Comparison of ENCODE assay signal across 10 mouse cellular contexts in the genomic region with DNA sequence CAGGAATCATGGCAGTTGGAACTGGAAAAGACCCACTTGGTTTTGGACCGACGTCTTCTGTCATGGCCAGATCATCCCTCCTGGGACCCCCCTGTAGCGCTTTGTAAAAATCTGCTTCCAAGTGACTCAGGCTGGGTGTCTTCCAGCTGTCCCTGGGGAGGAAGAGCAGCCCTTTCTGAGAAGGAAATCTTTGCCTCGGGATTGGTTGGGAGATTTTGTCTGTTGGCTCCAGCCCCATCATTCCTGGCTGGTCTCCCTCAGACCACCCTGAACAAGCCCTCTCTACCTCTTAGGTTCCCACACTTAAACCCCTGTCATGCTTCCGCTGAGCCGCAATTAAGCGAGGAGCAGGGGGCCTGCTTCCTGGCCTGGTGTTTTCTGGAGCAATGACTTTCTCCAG.
A peak's percentile ranks its signal among the peaks of the same experiment; 100 is the strongest.
DNase-seq lines count a peak whose midpoint lies in the region; ATAC-seq and TF ChIP-seq lines count a peak whose summit lies in the region.
"Had no signal": no experiment of that assay in that cellular context is flagged by ENCODE, and none has a peak within 500 bp of the region (broad histone marks: within the 10 kb centered on the region; RNA-seq: fewer than 3 reads in every experiment).

No protein-coding gene starts in this region.

- H3K9me3 ChIP-seq in liver, postnatal 0 days (ENCODE audit: low read length) = no peaks in the 10 kb centered on the region
- no peaks in the 10 kb centered on the region for H3K9me3 ChIP-seq in liver, embryonic 11.5 days (ENCODE audit: control insufficient read depth, low read length)
- H3K9me3 ChIP-seq in heart, postnatal 0 days (replicated peaks; ENCODE audit: control insufficient read depth, low read length) = no peaks in the 10 kb centered on the region
- H3K9me3 ChIP-seq in limb, embryonic 15.5 days = no peaks in the 10 kb centered on the region
- H3K9me3 ChIP-seq: hindbrain, embryonic 12.5 days had no signal

- no peak for TF ChIP-seq EP300 in liver, postnatal 0 days (IDR thresholded peaks at IDR 0.05; ENCODE audit: low read depth)
- no peak for TF ChIP-seq EP300 in heart, postnatal 0 days (IDR thresholded peaks at IDR 0.05; ENCODE audit: low read depth)

- ATAC-seq in liver, postnatal 0 days = no peak
- no peak for ATAC-seq in liver, embryonic 11.5 days (replicated peaks; ENCODE audit: low FRiP score)
- peak; percentile 48 for ATAC-seq in heart, postnatal 0 days (ENCODE audit: insufficient read depth, low read depth)
- peak; percentile 47; the same call in 1 of the 2 replicates for ATAC-seq in limb, embryonic 15.5 days (ENCODE audit: insufficient number of reproducible peaks, low FRiP score, low TSS enrichment, low read depth)

- H3K4me1 ChIP-seq in liver, postnatal 0 days (ENCODE audit: insufficient read depth) = peaks cover 3% of the 10 kb centered on the region; the same call in 1 of the 2 replicates
- peaks cover 5% of the 10 kb centered on the region; the same call in 1 of the 2 replicates for H3K4me1 ChIP-seq in liver, embryonic 11.5 days (replicated peaks; ENCODE audit: control insufficient read depth, insufficient read depth, low read length)
- H3K4me1 ChIP-seq in heart, postnatal 0 days (ENCODE audit: control insufficient read depth, insufficient read depth) = peaks cover 22% of the 10 kb centered on the region; the same call in 1 of the 2 replicates
- peaks cover 55% of the 10 kb centered on the region for H3K4me1 ChIP-seq in limb, embryonic 15.5 days

- H3K4me3 ChIP-seq in liver, postnatal 0 days (ENCODE audit: low read depth, low read length) = no peak overlapping the region
- no peak overlapping the region for H3K4me3 ChIP-seq in liver, embryonic 11.5 days (ENCODE audit: low read depth, low read length)
- H3K4me3 ChIP-seq in heart, postnatal 0 days (ENCODE audit: low read depth, low read length) = no peak overlapping the region
- no peak overlapping the region for H3K4me3 ChIP-seq in limb, embryonic 15.5 days
- H3K4me3 ChIP-seq: hindbrain, embryonic 12.5 days had no signal

- DNase-seq in liver, postnatal 0 days = no peak
- no peak for DNase-seq in liver, embryonic 11.5 days (ENCODE audit: low spot score)
- peak; percentile 46 to 61 for DNase-seq in gastrocnemius, adult 8-10 months (ENCODE audit: low spot score in 2 of 2)
- DNase-seq in heart, postnatal 0 days (ENCODE audit: low spot score) = peak; percentile 52
- DNase-seq in layer of hippocampus, postnatal 14 days (ENCODE audit: low spot score in 2 of 2) = no peak
- no peak for DNase-seq in frontal cortex, adult 2 months (ENCODE audit: extremely low spot score in 1 of 2, low spot score in 1 of 2)
- DNase-seq in thymus, adult 18-20 months = no peak
- DNase-seq: thymus, postnatal 25 days had no signal

- H3K4me2 ChIP-seq in liver, postnatal 0 days (ENCODE audit: low read depth, low read length) = no peak overlapping the region
- H3K4me2 ChIP-seq in liver, embryonic 11.5 days = no peak overlapping the region
- no peak overlapping the region for H3K4me2 ChIP-seq in heart, postnatal 0 days (ENCODE audit: low read depth, low read length)
- H3K4me2 ChIP-seq in limb, embryonic 15.5 days = no peak overlapping the region
- H3K4me2 ChIP-seq: hindbrain, embryonic 12.5 days had no signal

- no peaks in the 10 kb centered on the region for H3K27me3 ChIP-seq in liver, postnatal 0 days (ENCODE audit: insufficient read depth, low read length)
- no peaks in the 10 kb centered on the region for H3K27me3 ChIP-seq in liver, embryonic 11.5 days (replicated peaks; ENCODE audit: control insufficient read depth, insufficient read depth, low read length)
- H3K27me3 ChIP-seq in heart, postnatal 0 days (ENCODE audit: control insufficient read depth, insufficient read depth, low read length) = no peaks in the 10 kb centered on the region
- no peaks in the 10 kb centered on the region for H3K27me3 ChIP-seq in limb, embryonic 15.5 days

- no peaks in the 10 kb centered on the region for H3K36me3 ChIP-seq in liver, postnatal 0 days (replicated peaks; ENCODE audit: insufficient read depth, low read length)
- H3K36me3 ChIP-seq in liver, embryonic 11.5 days (ENCODE audit: control insufficient read depth, insufficient read depth, low read length) = no peaks in the 10 kb centered on the region
- no peaks in the 10 kb centered on the region for H3K36me3 ChIP-seq in heart, postnatal 0 days (replicated peaks; ENCODE audit: control insufficient read depth, insufficient read depth, low read length)
- no peaks in the 10 kb centered on the region for H3K36me3 ChIP-seq in limb, embryonic 15.5 days
- H3K36me3 ChIP-seq: hindbrain, embryonic 12.5 days had no signal

- no peak overlapping the region for H3K9ac ChIP-seq in liver, postnatal 0 days (replicated peaks)
- H3K9ac ChIP-seq in liver, embryonic 11.5 days (ENCODE audit: low read depth, low read length) = no peak overlapping the region
- no peak overlapping the region for H3K9ac ChIP-seq in heart, postnatal 0 days (replicated peaks; ENCODE audit: low read depth, low read length)
- H3K9ac ChIP-seq in limb, embryonic 15.5 days = no peak overlapping the region
- H3K9ac ChIP-seq: hindbrain, embryonic 12.5 days had no signal

- WGBS in liver, postnatal 0 days (ENCODE audit: insufficient replicate concordance) = 58% methylated on average over 7 of the region's 7 CpGs
- 64% methylated on average over 7 of the region's 7 CpGs for WGBS in liver, embryonic 11.5 days
- 54% methylated on average over 7 of the region's 7 CpGs for WGBS in heart, postnatal 0 days
- 39% methylated on average over 7 of the region's 7 CpGs for WGBS in limb, embryonic 15.5 days

- H3K27ac ChIP-seq in liver, postnatal 0 days (ENCODE audit: low read depth) = peak overlapping the region; percentile 29; the same call in 1 of the 2 replicates
- no peak overlapping the region for H3K27ac ChIP-seq in liver, embryonic 11.5 days (ENCODE audit: low read depth, low read length)
- no peak overlapping the region; the same call in 1 of the 2 replicates for H3K27ac ChIP-seq in heart, postnatal 0 days (ENCODE audit: low read depth)
- peak overlapping the region; percentile 63 for H3K27ac ChIP-seq in limb, embryonic 15.5 days
- H3K27ac ChIP-seq: hindbrain, embryonic 12.5 days had no signal

- TF ChIP-seq CTCF in liver, postnatal 0 days (IDR thresholded peaks at IDR 0.05; ENCODE audit: low read depth) = no peak
- no peak for TF ChIP-seq CTCF in heart, postnatal 0 days (IDR thresholded peaks at IDR 0.05; ENCODE audit: low read depth)

Comparison
In these comparisons a context has a peak if more than half of its experiments do, and no peak if none do; other contexts are left out.
1. H3K27ac ChIP-seq: peak in liver, postnatal 0 days (single experiment) and limb, embryonic 15.5 days (single experiment); none in liver, embryonic 11.5 days (single experiment) and heart, postnatal 0 days (single experiment).
2. ATAC-seq: peak in heart, postnatal 0 days (single experiment) and limb, embryonic 15.5 days (single experiment); none in liver, postnatal 0 days (single experiment) and liver, embryonic 11.5 days (single experiment).
3. DNase-seq: peak in gastrocnemius, adult 8-10 months (2 of 2) and heart, postnatal 0 days (single experiment); none in liver, postnatal 0 days (single experiment), liver, embryonic 11.5 days (single experiment), layer of hippocampus, postnatal 14 days (0 of 2), frontal cortex, adult 2 months (0 of 2) and thymus, adult 18-20 months (0 of 2).